Mouse (Mus musculus) ES-E14 (cell line): Measurements from ENCODE around the gene Apbb2. TPM values are rescaled to one million over a fixed set of nuclear protein-coding genes. Genes with fewer than 3 reads are reported as not detected.

Source experiments
- DNase-seq: peaks from one replicate; pipeline ENCODE4 v3.0.0-alpha.2; 2013; ENCODE audit warnings: low read depth, low spot score
- H3K27ac ChIP-seq: 2 replicates; pipeline ENCODE4 v1.5.1; 2012; ENCODE audit warnings: low read depth, mild to moderate bottlenecking, low read length, moderate library complexity, mixed read lengths; ENCODE audit not compliant: poor library complexity, insufficient read depth, severe bottlenecking
- H3K36me3 ChIP-seq: 2 replicates; pipeline ENCODE4 v1.6.1; 2012; ENCODE audit warnings: mild to moderate bottlenecking, low read length, moderate library complexity, mixed read lengths; ENCODE audit not compliant: control insufficient read depth, poor library complexity, insufficient read depth, severe bottlenecking
- H3K4me1 ChIP-seq, 2 experiments: fragments of 150-350 bp in 1 of 2; sonication (generic) in 1 of 2; 2 replicates each; pipeline ENCODE4 v1.6.1; 2012; ENCODE audit warnings: low read length in 2 of 2, mild to moderate bottlenecking in 1 of 2, mixed read lengths in 1 of 2; ENCODE audit not compliant: control insufficient read depth in 2 of 2, insufficient read depth in 2 of 2, poor library complexity in 1 of 2
- H3K4me3 ChIP-seq, 2 experiments: fragments of 150-350 bp in 1 of 2; sonication (generic) in 1 of 2; 2 replicates each; pipeline ENCODE4 v1.5.1; 2012; ENCODE audit warnings: low read length in 2 of 2, low read depth in 1 of 2, mild to moderate bottlenecking in 1 of 2, mixed read lengths in 1 of 2; ENCODE audit not compliant: insufficient read depth in 1 of 2, poor library complexity in 1 of 2, severe bottlenecking in 1 of 2
- H3K9ac ChIP-seq: 2 replicates; pipeline ENCODE4 v1.6.1; 2012; ENCODE audit warnings: low read depth, mild to moderate bottlenecking, low read length, mixed read lengths; ENCODE audit not compliant: poor library complexity, insufficient read depth, severe bottlenecking
- H3K9me3 ChIP-seq: fragments of 150-350 bp; sonication (generic); 2 replicates; pipeline ENCODE4 v1.6.1; 2012; ENCODE audit warnings: low read depth, mild to moderate bottlenecking, low read length; ENCODE audit not compliant: control insufficient read depth, insufficient read depth
- CHD2 ChIP-seq: IDR thresholded peaks from 2 replicates; pipeline ENCODE4 v1.6.1; 2014; ENCODE audit warnings: mild to moderate bottlenecking, low read depth, low read length, inconsistent platforms
- HCFC1 ChIP-seq: IDR thresholded peaks from 2 replicates; pipeline ENCODE4 v1.6.1; 2012; ENCODE audit warnings: low read length, inconsistent platforms, borderline replicate concordance; ENCODE audit not compliant: insufficient read depth
- MAFK ChIP-seq: IDR thresholded peaks from 2 replicates; pipeline ENCODE4 v1.6.1; 2014; ENCODE audit warnings: mild to moderate bottlenecking, low read depth, low read length, inconsistent platforms; ENCODE audit not compliant: insufficient read depth
- ZC3H11A ChIP-seq: IDR thresholded peaks from 2 replicates; pipeline ENCODE4 v1.6.1; 2012; ENCODE audit warnings: low read depth, mild to moderate bottlenecking, inconsistent platforms, low read length, borderline replicate concordance
- ZNF384 ChIP-seq: IDR thresholded peaks from 2 replicates; pipeline ENCODE4 v1.6.1; 2012; ENCODE audit warnings: low read depth, low read length, inconsistent platforms
- in situ Hi-C, 2 experiments: fragments of 600-800 bp; cut with MboI; formaldehyde crosslinking; loops; one replicate each; pipeline ENCODE4 v1.15.1; 2025; ENCODE audit warnings: low sequenced_read_pairs in 2 of 2, inconsistent platforms in 1 of 2; ENCODE audit not compliant: unreplicated experiment in 2 of 2
- total RNA-seq: library from RNA; depleted of rRNA; stranded (reverse); fragments of 300-350 nt; gene quantifications from 2 replicates; pipeline ENCODE4 v1.2.3, GENCODE M21; 2012

The Apbb2 gene
- total RNA-seq, 1 experiment: 15.3 TPM

- Histone ChIP-seq H3K9ac (no peak overlapping the region), H3K4me1 (no peaks in the 10 kb centered on the region; a peak in 1 of 4 replicates), H3K4me3 (no peak overlapping the region), H3K9me3 (no peaks in the 10 kb centered on the region), H3K27ac (no peak overlapping the region), H3K36me3 (no peaks in the 10 kb centered on the region; the same call in 1 of the 2 replicates)
- TF ChIP-seq CHD2 (no peak), HCFC1 (no peak), ZNF384 (no peak), ZC3H11A (no peak)
- DNase-seq: no peak
- in situ Hi-C loops: no loop called here
Observed at GRCm38 (mm10) chr5:66363274-66364261, 255.0 kb downstream of the Apbb2 start.

GRCm38 (mm10) chr5:66360739-66361138 is 257.8 kb downstream of the Apbb2 start:
- no peak overlapping the region for H3K9ac ChIP-seq
- no peaks in the 10 kb centered on the region; the same call in 1 of the 2 replicates for H3K36me3 ChIP-seq
- H3K4me3 ChIP-seq: no peak overlapping the region
- in situ Hi-C loops: no loop called here
- H3K4me1 ChIP-seq: no peaks in the 10 kb centered on the region
- H3K9me3 ChIP-seq: no peaks in the 10 kb centered on the region
- no peak overlapping the region for H3K27ac ChIP-seq
- no peak for TF ChIP-seq ZNF384
- no peak for TF ChIP-seq HCFC1
- TF ChIP-seq ZC3H11A: no peak
- no peak for TF ChIP-seq CHD2
- TF ChIP-seq MAFK: no peak
- no peak for DNase-seq

GRCm38 (mm10) chr5:66359742-66360423 is 258.7 kb downstream of the Apbb2 start:
- Histone ChIP-seq H3K36me3 (no peaks in the 10 kb centered on the region; the same call in 1 of the 2 replicates), H3K4me3 (no peak overlapping the region), H3K9me3 (no peaks in the 10 kb centered on the region), H3K4me1 (no peaks in the 10 kb centered on the region), H3K27ac (no peak overlapping the region), H3K9ac (no peak overlapping the region)
- in situ Hi-C loops: no loop called here
- no peak for DNase-seq
- no peak for TF ChIP-seq ZNF384
- no peak for TF ChIP-seq HCFC1
- TF ChIP-seq CHD2: no peak
- no peak for TF ChIP-seq MAFK
- no peak for TF ChIP-seq ZC3H11A

GRCm38 (mm10) chr5:66355147-66355546 is 263.4 kb downstream of the Apbb2 start:
- Histone ChIP-seq H3K9ac (no peak overlapping the region), H3K27ac (no peak overlapping the region), H3K4me3 (no peak overlapping the region), H3K4me1 (no peaks in the 10 kb centered on the region), H3K9me3 (no peaks in the 10 kb centered on the region), H3K36me3 (no peaks in the 10 kb centered on the region)
- in situ Hi-C loops: no loop called here
- TF ChIP-seq HCFC1: no peak
- TF ChIP-seq MAFK: no peak
- TF ChIP-seq ZNF384: no peak
- no peak for TF ChIP-seq ZC3H11A
- TF ChIP-seq CHD2: no peak
- DNase-seq: no peak
